Mouse (Mus musculus) hindbrain, embryonic 11.5 days (tissue): ENCODE data around the gene Skap1. TPM values are rescaled to one million over a fixed set of nuclear protein-coding genes. Genes with fewer than 3 reads are reported as not detected.

ENCODE experiments used
- ATAC-seq: fragments of 200-750 bp; cut with Nextera tagmentation; 2 replicates; pipeline ENCODE4 v1.8.0; 2017; ENCODE audit warnings: mild to moderate bottlenecking, moderate TSS enrichment, moderate library complexity; ENCODE audit not compliant: low FRiP score
- DNase-seq: peaks from one replicate; pipeline ENCODE4 v3.0.0-alpha.2; 2015; ENCODE audit warnings: low spot score
- H3K27ac ChIP-seq: fragments of 300-500 bp; sonication (generic); 2 replicates; pipeline ENCODE4 v1.5.1; 2014; ENCODE audit warnings: mild to moderate bottlenecking, low read depth, low read length
- H3K27me3 ChIP-seq: fragments of 300-500 bp; sonication (generic); 2 replicates; pipeline ENCODE4 v1.6.1; 2014; ENCODE audit warnings: mild to moderate bottlenecking, low read length, moderate library complexity, mixed read lengths; ENCODE audit not compliant: control insufficient read depth, insufficient read depth
- H3K36me3 ChIP-seq: fragments of 300-500 bp; sonication (generic); 2 replicates; pipeline ENCODE4 v1.6.1; 2014; ENCODE audit warnings: mild to moderate bottlenecking, low read length, moderate library complexity, mixed read lengths; ENCODE audit not compliant: control insufficient read depth, insufficient read depth
- H3K4me1 ChIP-seq: fragments of 300-500 bp; sonication (generic); replicated peaks from 2 replicates; pipeline ENCODE4 v1.6.1; 2014; ENCODE audit warnings: low read length, mixed read lengths; ENCODE audit not compliant: control insufficient read depth, insufficient read depth
- H3K4me2 ChIP-seq: fragments of 300-500 bp; sonication (generic); replicated peaks from 2 replicates; pipeline ENCODE4 v1.6.1; 2014; ENCODE audit warnings: mild to moderate bottlenecking, low read depth, low read length
- H3K4me3 ChIP-seq: fragments of 300-500 bp; sonication (generic); 2 replicates; pipeline ENCODE4 v1.5.1; 2014; ENCODE audit warnings: low read depth, low read length
- H3K9ac ChIP-seq: fragments of 300-500 bp; sonication (generic); 2 replicates; pipeline ENCODE4 v1.6.1; 2014; ENCODE audit warnings: low read depth, low read length
- H3K9me3 ChIP-seq: fragments of 300-500 bp; sonication (generic); 2 replicates; pipeline ENCODE4 v1.6.1; 2016; ENCODE audit warnings: low read length; ENCODE audit not compliant: control insufficient read depth
- WGBS: fragments of 180-500 bp; shearing (Covaris S2); extraction: QIAGEN DNeasy Blood & Tissue Kit; methylation state at CpG from one replicate; pipeline ENCODE4 v1.1.7; 2014; 5-methylcytosine and 5-hydroxymethylcytosine counted together
- polyA plus RNA-seq: library from polyadenylated mRNA; unstranded; fragments of >200 nt; fragmentation: Nextera tagmentation; extraction: Ambion mirVana; gene quantifications from 2 replicates; pipeline ENCODE4 v1.2.1, GENCODE M21; 2014

The Skap1 gene
- polyA plus RNA-seq, 1 experiment from 2014 or later = 0.85 TPM

DNA sequence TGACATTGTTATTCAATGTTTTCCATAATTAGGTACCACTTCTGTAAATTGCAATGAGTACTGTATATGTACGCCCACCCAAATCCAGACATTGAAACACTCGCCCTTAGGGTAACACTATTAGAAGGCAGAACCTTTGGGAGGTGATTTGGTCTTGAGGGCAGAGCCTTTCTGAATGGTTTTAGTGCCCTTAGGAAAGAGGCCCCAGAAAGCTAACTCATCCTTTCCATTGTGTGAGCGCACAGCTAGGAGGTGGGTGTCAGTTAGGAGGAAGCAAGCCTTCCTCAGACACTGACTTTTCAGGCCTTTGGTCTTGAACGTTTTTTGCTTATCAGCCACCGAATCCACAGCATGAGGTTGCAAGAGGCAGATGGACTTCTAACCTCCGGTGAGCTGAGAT lies 29.5 kb upstream of the Skap1 start:
- Histone ChIP-seq H3K36me3 (no peaks in the 10 kb centered on the region), H3K9ac (no peak overlapping the region), H3K4me3 (no peak overlapping the region), H3K27me3 (no peaks in the 10 kb centered on the region), H3K4me2 (no peak overlapping the region), H3K4me1 (no peaks in the 10 kb centered on the region), H3K27ac (no peak overlapping the region), H3K9me3 (no peaks in the 10 kb centered on the region)
- DNase-seq = no peak
- WGBS = 75% methylated on average over 6 of the region's 6 CpGs
- ATAC-seq = no peak

DNA sequence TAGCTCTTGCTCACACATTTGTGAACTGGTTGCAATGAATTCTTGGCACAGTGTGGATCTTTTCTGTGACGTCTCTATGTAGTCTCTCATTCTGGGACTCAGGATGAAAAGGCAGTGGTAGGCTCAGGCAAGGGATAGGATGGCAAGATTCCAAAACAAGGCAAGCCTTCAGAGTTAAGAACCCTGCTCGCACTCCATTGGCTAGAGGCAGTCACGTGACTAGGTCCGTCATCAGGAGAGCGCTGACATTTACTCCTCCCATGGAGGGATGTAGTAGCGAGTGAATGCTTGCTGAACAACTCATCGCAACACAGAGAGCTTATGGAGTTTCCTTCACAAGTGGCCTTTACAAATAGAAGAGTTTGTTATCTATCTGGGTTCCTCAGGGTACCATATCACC lies 27.9 kb upstream of the Skap1 start:
- Histone ChIP-seq H3K27ac (no peak overlapping the region), H3K9me3 (no peaks in the 10 kb centered on the region), H3K4me2 (no peak overlapping the region), H3K4me3 (no peak overlapping the region), H3K27me3 (no peaks in the 10 kb centered on the region), H3K4me1 (no peaks in the 10 kb centered on the region), H3K36me3 (no peaks in the 10 kb centered on the region), H3K9ac (no peak overlapping the region)
- WGBS = 48% methylated on average over 7 of the region's 7 CpGs
- ATAC-seq = no peak
- peak; percentile 41 for DNase-seq

DNA sequence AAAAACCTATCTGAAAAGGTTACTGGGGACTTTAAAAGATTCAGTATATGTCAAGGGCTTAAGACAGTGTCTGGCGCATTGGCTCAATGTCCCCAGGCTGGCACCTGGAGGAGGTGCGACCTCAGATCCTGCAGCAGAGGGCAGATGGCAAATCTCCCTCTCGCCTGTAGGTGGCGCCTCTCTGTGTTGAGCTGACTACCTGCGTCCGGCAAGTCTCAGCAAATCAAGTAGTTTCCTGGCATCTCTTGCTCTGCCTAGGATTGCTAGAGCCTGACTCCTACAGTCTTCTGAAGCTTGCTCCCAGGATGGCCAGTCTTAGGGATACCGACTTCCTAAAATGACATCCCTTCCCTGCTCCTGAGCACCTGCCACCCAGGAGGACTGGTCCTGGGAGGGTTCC lies 25.6 kb upstream of the Skap1 start:
- Histone ChIP-seq H3K27me3 (no peaks in the 10 kb centered on the region), H3K4me1 (no peaks in the 10 kb centered on the region), H3K27ac (no peak overlapping the region), H3K4me2 (no peak overlapping the region), H3K9ac (no peak overlapping the region), H3K36me3 (no peaks in the 10 kb centered on the region), H3K9me3 (no peaks in the 10 kb centered on the region), H3K4me3 (no peak overlapping the region)
- no peak for ATAC-seq
- DNase-seq = peak; percentile 78
- WGBS = 8% methylated on average over 7 of the region's 7 CpGs

GRCm38 (mm10) chr11:96441546-96442185 lies 22.7 kb upstream of the Skap1 start:
- no peaks in the 10 kb centered on the region for H3K4me1 ChIP-seq
- H3K27ac ChIP-seq = no peak overlapping the region
- H3K27me3 ChIP-seq = no peaks in the 10 kb centered on the region
- ATAC-seq (no peak), DNase-seq (no peak)
- H3K9me3 ChIP-seq = no peaks in the 10 kb centered on the region
- H3K9ac ChIP-seq = no peak overlapping the region
- no peak overlapping the region for H3K4me3 ChIP-seq
- H3K4me2 ChIP-seq = no peak overlapping the region
- WGBS = 75% methylated on average over 12 of the region's 12 CpGs
- H3K36me3 ChIP-seq = no peaks in the 10 kb centered on the region

- no peak for DNase-seq
Observed at GRCm38 (mm10) chr11:96442468-96442867, 21.9 kb upstream of the Skap1 start.

DNA sequence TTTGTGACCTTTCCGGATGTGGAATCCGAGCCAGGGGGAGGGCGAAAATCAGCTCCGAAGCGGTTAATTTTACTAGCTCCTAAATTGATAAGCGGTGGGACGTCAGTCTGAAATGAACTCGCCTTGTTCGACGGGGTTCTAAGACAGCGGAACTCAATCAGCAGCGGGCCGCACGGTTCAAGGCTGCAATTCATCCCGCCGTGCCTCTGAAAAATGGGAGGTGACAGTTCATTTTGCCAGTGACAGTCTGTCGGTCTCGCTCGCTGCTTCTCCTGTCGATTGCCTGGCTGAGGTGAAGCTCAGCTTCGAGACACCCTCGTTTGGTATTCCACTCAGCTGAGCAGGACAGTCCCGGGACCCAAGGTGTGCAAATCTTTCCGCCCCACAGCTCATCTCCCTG lies 16.5 kb upstream of the Skap1 start:
- ATAC-seq (no peak), DNase-seq (no peak)
- 70% methylated on average over 24 of the region's 24 CpGs for WGBS
- H3K9me3 ChIP-seq = no peaks in the 10 kb centered on the region
- H3K36me3 ChIP-seq = no peaks in the 10 kb centered on the region
- no peak overlapping the region for H3K4me3 ChIP-seq
- no peaks in the 10 kb centered on the region; the same call in 1 of the 2 replicates for H3K4me1 ChIP-seq
- H3K4me2 ChIP-seq = no peak overlapping the region
- H3K27ac ChIP-seq = peak overlapping the region; percentile 63
- no peaks in the 10 kb centered on the region for H3K27me3 ChIP-seq
- 0 out of 2 replicates have a peak overlapping the region, but pooled peaks have one; percentile 23 for H3K9ac ChIP-seq

More at GRCm38 (mm10) chr11:96442468-96442867, 21.9 kb upstream of the Skap1 start:
- no peaks in the 10 kb centered on the region for H3K9me3 ChIP-seq
- no peaks in the 10 kb centered on the region for H3K36me3 ChIP-seq
- no peak overlapping the region for H3K27ac ChIP-seq
- H3K4me1 ChIP-seq = no peaks in the 10 kb centered on the region
- WGBS = 78% methylated on average over 5 of the region's 5 CpGs
- H3K4me3 ChIP-seq = no peak overlapping the region
- H3K9ac ChIP-seq = no peak overlapping the region
- H3K27me3 ChIP-seq = no peaks in the 10 kb centered on the region
- no peak overlapping the region for H3K4me2 ChIP-seq
- no peak for ATAC-seq

DNA sequence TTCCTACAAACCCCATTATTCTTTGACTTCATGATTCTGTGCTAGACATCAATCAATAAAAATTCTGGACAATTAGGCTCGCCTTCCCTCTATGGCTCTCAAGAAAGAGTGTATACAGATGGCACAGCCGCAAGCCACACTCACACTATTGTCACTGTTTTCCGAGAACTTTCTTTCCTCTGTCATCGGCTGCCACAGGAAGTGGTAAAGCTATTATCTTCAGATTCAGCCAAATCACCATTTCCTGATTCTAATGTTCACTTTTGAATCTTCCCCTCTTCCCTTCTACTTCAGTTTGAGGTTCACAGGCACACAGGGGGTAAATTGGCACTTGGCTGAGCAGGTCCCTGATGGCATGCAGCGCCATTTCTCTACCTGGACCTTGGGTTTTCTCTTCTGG lies 9.3 kb upstream of the Skap1 start:
- peaks cover 3% of the 10 kb centered on the region; the same call in 1 of the 2 replicates for H3K4me1 ChIP-seq
- ATAC-seq (no peak), DNase-seq (no peak)
- no peak overlapping the region for H3K4me3 ChIP-seq
- no peak overlapping the region for H3K9ac ChIP-seq
- 78% methylated on average over 5 of the region's 5 CpGs for WGBS
- H3K27me3 ChIP-seq = no peaks in the 10 kb centered on the region
- no peaks in the 10 kb centered on the region for H3K36me3 ChIP-seq
- no peaks in the 10 kb centered on the region for H3K9me3 ChIP-seq
- H3K4me2 ChIP-seq = no peak overlapping the region
- H3K27ac ChIP-seq = no peak overlapping the region

- H3K9ac ChIP-seq = no peak overlapping the region
- no peak overlapping the region for H3K4me2 ChIP-seq
- peak overlapping the region; percentile 84 for H3K27ac ChIP-seq
- H3K36me3 ChIP-seq = no peaks in the 10 kb centered on the region
- no peak for DNase-seq
- 92% methylated on average over 6 of the region's 6 CpGs for WGBS
- no peaks in the 10 kb centered on the region for H3K9me3 ChIP-seq
- H3K4me3 ChIP-seq = no peak overlapping the region
- ATAC-seq = no peak
- H3K4me1 ChIP-seq = peaks cover 3% of the 10 kb centered on the region; the same call in 1 of the 2 replicates
- no peaks in the 10 kb centered on the region for H3K27me3 ChIP-seq
Observed at GRCm38 (mm10) chr11:96455699-96456326, 8.6 kb upstream of the Skap1 start.
